Mouse (Mus musculus) kidney, adult 2 months (tissue): ENCODE measurements around the gene Galnt18.

Source experiments
- CTCF ChIP-seq: fragments of 200-500 bp; conservative IDR thresholded peaks from 2 replicates; pipeline ENCODE4 v1.5.1; 2011; ENCODE audit warnings: low read depth, mild to moderate bottlenecking, control low read depth, low read length, moderate library complexity, mixed read lengths; ENCODE audit not compliant: insufficient read depth, insufficient read length
- POLR2A ChIP-seq: fragments of 200-500 bp; IDR thresholded peaks from one replicate; pipeline ENCODE4 v1.6.1; 2011; ENCODE audit warnings: low read depth, low read length, control low read depth

- no peak for TF ChIP-seq CTCF
- no peak for TF ChIP-seq POLR2A
Measured at GRCm38 (mm10) chr7:111809796-111810195, 30.0 kb upstream of the Galnt18 start.
